Mouse (Mus musculus): ENCODE data around the gene Ak3. TPM values are rescaled to one million over a fixed set of nuclear protein-coding genes. Genes with fewer than 3 reads are reported as not detected.

Ak3 gene
- polyA plus RNA-seq, 1 experiment from 2014 or later = 65.8 TPM

GRCm38 (mm10) chr19:29058741-29059140, 11.0 kb upstream of the Ak3 start:
- Histone ChIP-seq H3K4me1 (no peaks in the 10 kb centered on the region; the same call in 1 of the 2 replicates), H3K27ac (no peak overlapping the region), H3K9me3 (no peaks in the 10 kb centered on the region), H3K27me3 (replicated peaks) (no peaks in the 10 kb centered on the region), H3K4me2 (no peak overlapping the region), H3K4me3 (no peak overlapping the region), H3K9ac (no peak overlapping the region), H3K36me3 (replicated peaks) (no peaks in the 10 kb centered on the region)
- WGBS = 91% methylated on average over 5 of the region's 5 CpGs
- no peak for ATAC-seq (replicated peaks)

- 88% methylated on average over 4 of the region's 4 CpGs for WGBS
- Histone ChIP-seq H3K36me3 (replicated peaks) (no peaks in the 10 kb centered on the region), H3K4me2 (no peak overlapping the region), H3K9ac (no peak overlapping the region), H3K4me3 (no peak overlapping the region), H3K9me3 (no peaks in the 10 kb centered on the region), H3K27ac (no peak overlapping the region), H3K27me3 (replicated peaks) (no peaks in the 10 kb centered on the region), H3K4me1 (no peaks in the 10 kb centered on the region)
- no peak for ATAC-seq (replicated peaks)
Measured at GRCm38 (mm10) chr19:29055469-29055868, 7.7 kb upstream of the Ak3 start.

GRCm38 (mm10) chr19:29054594-29054993, 6.8 kb upstream of the Ak3 start:
- no peak overlapping the region for H3K9ac ChIP-seq
- H3K36me3 ChIP-seq (replicated peaks) = no peaks in the 10 kb centered on the region
- no peaks in the 10 kb centered on the region for H3K4me1 ChIP-seq
- no peaks in the 10 kb centered on the region for H3K27me3 ChIP-seq (replicated peaks)
- WGBS = 81% methylated on average over 6 of the region's 6 CpGs
- H3K4me2 ChIP-seq = no peak overlapping the region
- no peak overlapping the region for H3K4me3 ChIP-seq
- H3K27ac ChIP-seq = no peak overlapping the region
- no peak for ATAC-seq (replicated peaks)
- H3K9me3 ChIP-seq = no peaks in the 10 kb centered on the region

- Histone ChIP-seq H3K9me3 (no peaks in the 10 kb centered on the region), H3K27ac (no peak overlapping the region), H3K36me3 (replicated peaks) (no peaks in the 10 kb centered on the region), H3K4me1 (peaks cover 5% of the 10 kb centered on the region; the same call in 1 of the 2 replicates), H3K27me3 (replicated peaks) (no peaks in the 10 kb centered on the region), H3K4me3 (no peak overlapping the region), H3K4me2 (no peak overlapping the region), H3K9ac (no peak overlapping the region)
- ATAC-seq (replicated peaks) = no peak
- WGBS = 88% methylated on average over 12 of the region's 12 CpGs
Measured at GRCm38 (mm10) chr19:29052786-29053185, 5.0 kb upstream of the Ak3 start.

- Histone ChIP-seq H3K36me3 (replicated peaks) (no peaks in the 10 kb centered on the region), H3K9me3 (no peaks in the 10 kb centered on the region), H3K4me2 (no peak overlapping the region), H3K9ac (no peak overlapping the region), H3K4me1 (peaks cover 13% of the 10 kb centered on the region), H3K27ac (no peak overlapping the region), H3K4me3 (no peak overlapping the region), H3K27me3 (replicated peaks) (no peaks in the 10 kb centered on the region)
- ATAC-seq (replicated peaks) = no peak
- 82% methylated on average over 9 of the region's 9 CpGs for WGBS
Measured at GRCm38 (mm10) chr19:29050186-29050980, 2.6 kb upstream of the Ak3 start.

- 78% methylated on average over 12 of the region's 12 CpGs for WGBS
- ATAC-seq (replicated peaks) = no peak
- Histone ChIP-seq H3K27me3 (replicated peaks) (no peaks in the 10 kb centered on the region), H3K4me1 (peaks cover 17% of the 10 kb centered on the region), H3K4me3 (no peak overlapping the region), H3K4me2 (no peak overlapping the region), H3K27ac (no peak overlapping the region), H3K9ac (no peak overlapping the region), H3K36me3 (replicated peaks) (no peaks in the 10 kb centered on the region), H3K9me3 (no peaks in the 10 kb centered on the region)
Measured at GRCm38 (mm10) chr19:29049401-29050075, 1.8 kb upstream of the Ak3 start.

- no peak for ATAC-seq (replicated peaks)
- Histone ChIP-seq H3K4me2 (peak overlapping the region; percentile 78), H3K9me3 (no peaks in the 10 kb centered on the region), H3K27me3 (replicated peaks) (no peaks in the 10 kb centered on the region), H3K4me1 (peaks cover 23% of the 10 kb centered on the region), H3K36me3 (replicated peaks) (no peaks in the 10 kb centered on the region), H3K27ac (peak overlapping the region; percentile 78; the same call in 1 of the 2 replicates), H3K9ac (peak overlapping the region; percentile 76), H3K4me3 (peak overlapping the region; percentile 65)
- WGBS = 31% methylated on average over 4 of the region's 4 CpGs
Measured at GRCm38 (mm10) chr19:29046961-29047333, 814 bp downstream of the Ak3 start.

GRCm38 (mm10) chr19:29045956-29046650, 1.7 kb downstream of the Ak3 start:
- no peak for ATAC-seq (replicated peaks)
- peaks cover 23% of the 10 kb centered on the region for H3K4me1 ChIP-seq
- no peak overlapping the region for H3K27ac ChIP-seq
- no peaks in the 10 kb centered on the region for H3K36me3 ChIP-seq (replicated peaks)
- WGBS = 46% methylated on average over 15 of the region's 15 CpGs
- no peaks in the 10 kb centered on the region for H3K27me3 ChIP-seq (replicated peaks)
- H3K9ac ChIP-seq = no peak overlapping the region
- H3K4me2 ChIP-seq = peak overlapping the region; percentile 78
- H3K9me3 ChIP-seq = no peaks in the 10 kb centered on the region
- H3K4me3 ChIP-seq = peak overlapping the region; percentile 13

- H3K27ac ChIP-seq = no peak overlapping the region
- no peaks in the 10 kb centered on the region for H3K9me3 ChIP-seq
- no peak overlapping the region for H3K4me2 ChIP-seq
- no peak overlapping the region for H3K9ac ChIP-seq
- H3K4me3 ChIP-seq = no peak overlapping the region
- WGBS = 44% methylated on average over 4 of the region's 4 CpGs
- H3K4me1 ChIP-seq = peaks cover 23% of the 10 kb centered on the region
- no peaks in the 10 kb centered on the region for H3K36me3 ChIP-seq (replicated peaks)
- no peaks in the 10 kb centered on the region for H3K27me3 ChIP-seq (replicated peaks)
- no peak for ATAC-seq (replicated peaks)
Measured at GRCm38 (mm10) chr19:29045369-29045768, 2.4 kb downstream of the Ak3 start.

GRCm38 (mm10) chr19:29044353-29044768, 3.4 kb downstream of the Ak3 start:
- peaks cover 23% of the 10 kb centered on the region for H3K4me1 ChIP-seq
- no peaks in the 10 kb centered on the region for H3K27me3 ChIP-seq (replicated peaks)
- H3K4me3 ChIP-seq = no peak overlapping the region
- peak overlapping the region; percentile 22 for H3K4me2 ChIP-seq
- ATAC-seq (replicated peaks) = no peak
- H3K9ac ChIP-seq = no peak overlapping the region
- H3K9me3 ChIP-seq = no peaks in the 10 kb centered on the region
- H3K27ac ChIP-seq = no peak overlapping the region
- 10% methylated on average over 9 of the region's 9 CpGs for WGBS
- H3K36me3 ChIP-seq (replicated peaks) = no peaks in the 10 kb centered on the region

GRCm38 (mm10) chr19:29042647-29043046, 5.1 kb downstream of the Ak3 start:
- H3K27ac ChIP-seq = no peak overlapping the region
- 96% methylated on average over 9 of the region's 9 CpGs for WGBS
- H3K27me3 ChIP-seq (replicated peaks) = no peaks in the 10 kb centered on the region
- H3K9me3 ChIP-seq = no peaks in the 10 kb centered on the region
- no peak overlapping the region for H3K9ac ChIP-seq
- no peak overlapping the region for H3K4me3 ChIP-seq
- ATAC-seq (replicated peaks) = no peak
- peaks cover 19% of the 10 kb centered on the region for H3K4me1 ChIP-seq
- H3K36me3 ChIP-seq (replicated peaks) = no peaks in the 10 kb centered on the region
- no peak overlapping the region for H3K4me2 ChIP-seq

GRCm38 (mm10) chr19:29042143-29042542, 5.6 kb downstream of the Ak3 start:
- no peak overlapping the region for H3K9ac ChIP-seq
- no peak overlapping the region for H3K27ac ChIP-seq
- no peaks in the 10 kb centered on the region for H3K9me3 ChIP-seq
- no peak overlapping the region for H3K4me2 ChIP-seq
- 79% methylated on average over 6 of the region's 6 CpGs for WGBS
- ATAC-seq (replicated peaks) = no peak
- no peaks in the 10 kb centered on the region for H3K27me3 ChIP-seq (replicated peaks)
- no peaks in the 10 kb centered on the region for H3K36me3 ChIP-seq (replicated peaks)
- peaks cover 19% of the 10 kb centered on the region for H3K4me1 ChIP-seq
- no peak overlapping the region for H3K4me3 ChIP-seq

Measured in midbrain, embryonic 15.5 days (tissue).